Mouse (Mus musculus) embryo, embryonic 10.5 days (tissue): ENCODE measurements around the gene Rgs6.

Experiments used
- DNase-seq: peaks from one replicate; pipeline ENCODE4 v3.0.0-alpha.2; 2015; ENCODE audit warnings: low spot score

The Rgs6 gene

DNA sequence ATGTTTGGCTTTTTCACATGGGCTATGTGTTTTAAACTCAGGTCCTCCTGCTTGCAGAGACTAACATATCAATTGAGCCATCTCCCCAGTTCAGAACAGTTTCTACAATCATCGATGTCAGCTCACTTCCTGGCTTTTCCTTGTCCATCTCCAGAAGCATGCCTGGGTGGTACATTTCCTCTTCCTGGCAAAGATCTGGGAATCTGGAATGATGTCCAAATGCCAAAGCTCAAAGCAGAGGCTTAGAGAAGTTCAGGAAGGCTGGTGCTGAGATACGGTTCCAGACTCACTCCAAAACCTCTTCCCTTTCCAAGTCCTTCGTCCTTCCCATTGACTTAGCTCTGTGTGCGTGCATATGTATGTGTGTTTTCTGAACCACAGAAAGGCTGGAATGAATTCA lies 59.8 kb downstream of the Rgs6 start:
- no peak for DNase-seq

DNA sequence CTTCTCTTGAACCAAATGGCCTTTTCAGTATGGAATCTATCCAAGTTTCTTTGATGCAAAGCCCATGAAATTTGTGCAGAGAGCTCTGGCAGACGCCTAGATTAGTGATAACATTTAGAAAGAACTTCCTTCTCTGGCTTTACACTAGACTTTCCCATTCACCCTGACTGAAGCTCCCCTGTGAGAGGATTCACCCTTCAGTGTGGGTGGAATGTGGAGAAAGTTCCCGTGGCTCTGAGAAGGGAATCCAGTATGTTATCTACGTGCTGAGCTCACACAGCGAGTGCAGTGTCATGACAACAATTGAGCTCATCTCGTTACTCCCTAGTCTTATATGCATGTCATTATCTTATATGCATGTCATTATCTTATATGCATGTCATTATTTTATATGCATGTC lies 61.9 kb downstream of the Rgs6 start:
- DNase-seq = peak; percentile 1

- DNase-seq = no peak
Observed at GRCm38 (mm10) chr12:82664598-82664997, 76.5 kb downstream of the Rgs6 start.

DNA sequence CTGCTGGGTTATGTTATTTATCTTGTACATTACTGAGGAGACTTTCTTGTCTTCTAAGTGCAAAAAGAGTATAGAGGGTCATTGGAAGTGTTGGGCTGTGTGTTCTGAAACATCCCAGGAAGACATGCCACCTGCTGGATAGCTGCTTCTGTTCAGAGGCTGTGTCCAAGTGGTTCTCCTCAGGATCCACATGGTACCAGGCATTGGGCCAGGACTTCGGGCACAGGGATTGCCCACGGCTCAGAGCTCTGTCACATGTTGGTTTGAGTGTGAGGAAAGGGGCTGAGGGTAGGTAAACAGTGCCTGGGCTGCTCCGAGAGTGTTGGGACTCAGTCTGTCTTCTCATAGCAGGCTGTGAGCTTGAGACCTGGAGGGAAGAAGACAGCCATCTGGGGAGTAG lies 79.3 kb downstream of the Rgs6 start:
- no peak for DNase-seq

DNA sequence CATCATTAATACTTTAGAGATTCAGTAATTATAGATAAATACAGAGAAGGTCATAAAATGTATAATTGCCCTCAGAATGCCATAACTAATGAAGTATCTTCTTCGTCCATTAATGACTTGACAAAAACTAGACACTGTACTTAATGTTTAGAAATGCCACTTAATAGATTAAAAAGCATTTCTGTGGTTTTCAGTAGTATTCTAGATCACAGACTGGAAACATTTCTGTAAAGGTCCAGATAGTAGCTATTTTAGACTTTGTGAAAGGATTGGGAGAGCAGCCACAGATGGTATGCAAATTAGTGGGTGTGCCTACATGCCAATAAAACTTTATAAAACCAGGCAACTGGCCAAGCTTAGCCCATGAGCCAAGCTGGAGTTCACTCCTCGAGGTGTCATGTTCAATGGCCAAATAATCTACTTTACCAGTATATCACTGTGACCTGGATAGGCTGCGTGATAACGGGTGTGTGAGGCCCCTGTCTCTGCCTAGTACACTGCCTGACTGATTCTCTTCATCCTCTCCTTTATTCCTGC lies 82.2 kb downstream of the Rgs6 start:
- no peak for DNase-seq

GRCm38 (mm10) chr12:82671591-82671990 lies 83.5 kb downstream of the Rgs6 start:
- no peak for DNase-seq

DNA sequence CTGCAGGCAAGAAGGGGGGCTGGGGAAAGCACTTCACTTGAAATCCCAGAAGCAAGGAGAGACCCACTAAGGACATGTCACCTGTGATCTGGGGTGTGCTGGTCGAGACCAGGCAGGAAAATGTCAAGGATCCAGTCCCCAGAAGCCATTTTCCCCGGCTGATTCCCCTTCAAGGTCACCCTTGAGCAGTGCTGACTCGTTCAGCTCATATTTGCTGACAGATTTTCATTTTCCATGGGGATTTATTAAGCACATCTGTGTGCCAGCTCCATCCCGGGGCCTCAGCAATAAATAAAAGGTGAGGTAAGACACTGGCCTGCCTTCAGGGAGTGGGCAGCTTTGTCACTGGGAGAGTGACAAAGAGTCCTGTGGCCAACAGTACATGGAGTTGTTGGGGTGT lies 87.0 kb downstream of the Rgs6 start:
- no peak for DNase-seq

DNA sequence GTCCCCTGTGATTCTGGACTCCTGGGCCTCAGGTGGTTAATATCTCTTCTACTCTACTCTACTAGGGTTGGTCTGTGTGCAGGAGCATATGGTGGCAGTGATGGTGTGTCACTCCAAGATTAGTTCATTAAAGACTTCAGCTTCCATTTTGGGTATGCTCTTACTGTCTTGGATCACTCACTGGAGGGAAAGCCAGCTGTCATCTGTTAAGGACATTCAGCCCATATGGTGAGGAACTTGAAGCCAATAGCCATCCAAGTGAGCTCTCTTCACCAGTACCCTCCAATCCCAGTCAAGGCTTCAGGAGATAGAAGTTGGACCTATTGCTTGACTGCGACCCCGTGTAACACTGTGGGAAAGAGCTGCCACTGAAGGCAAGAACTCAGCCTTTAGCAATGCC lies 98.9 kb downstream of the Rgs6 start:
- DNase-seq = no peak

DNA sequence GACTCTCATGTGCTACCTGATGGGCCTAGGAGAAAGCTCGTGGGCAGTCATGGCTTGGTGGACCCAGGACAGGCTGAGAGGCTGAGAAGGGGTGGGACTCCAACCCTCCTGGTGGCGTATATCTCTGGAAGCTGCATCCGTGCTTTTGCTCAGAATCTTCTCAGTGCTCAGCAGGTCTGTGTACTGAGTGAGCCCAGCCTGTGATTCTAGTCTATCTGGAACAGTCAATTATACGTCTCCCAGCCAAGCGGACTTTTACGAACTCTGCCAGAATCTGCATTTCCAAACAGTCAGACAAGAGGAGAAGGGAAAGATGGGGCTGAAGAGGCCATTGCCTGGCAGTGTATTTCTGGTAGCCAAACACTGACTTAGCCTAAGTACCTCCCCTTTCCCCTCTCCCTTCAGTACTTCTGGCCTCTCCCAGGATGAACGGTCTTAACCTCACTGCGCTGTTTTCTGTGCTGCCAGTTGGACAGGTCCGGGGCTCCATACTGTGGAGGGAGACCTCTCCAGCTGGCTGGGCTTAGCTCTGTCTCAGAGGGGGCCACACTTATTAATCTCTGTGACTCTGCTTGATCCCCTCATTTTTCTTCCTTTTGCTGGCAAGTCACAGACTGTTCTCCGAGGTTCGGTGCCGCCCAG lies 110.9 kb downstream of the Rgs6 start:
- DNase-seq = no peak

DNA sequence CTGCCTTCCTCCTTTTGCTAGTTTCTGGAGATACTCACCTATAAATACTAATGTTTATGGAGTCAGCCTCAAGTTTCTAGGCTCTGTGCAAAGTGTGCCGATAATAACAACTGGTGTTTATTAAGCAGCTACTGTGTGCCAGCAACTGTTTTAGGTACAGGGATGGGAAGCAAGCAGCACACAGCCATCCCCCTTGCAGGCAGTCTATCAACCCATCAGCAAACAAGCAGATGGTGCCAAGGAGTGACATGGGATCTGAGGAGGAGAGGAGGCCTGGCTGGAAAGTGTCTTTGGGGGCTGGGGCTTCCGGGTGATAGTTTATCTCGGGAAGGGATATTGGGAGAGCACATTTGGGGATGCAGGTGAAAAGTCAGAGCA lies 111.4 kb downstream of the Rgs6 start:
- no peak for DNase-seq

- DNase-seq = no peak
Observed at GRCm38 (mm10) chr12:82700241-82700640, 112.1 kb downstream of the Rgs6 start.

DNA sequence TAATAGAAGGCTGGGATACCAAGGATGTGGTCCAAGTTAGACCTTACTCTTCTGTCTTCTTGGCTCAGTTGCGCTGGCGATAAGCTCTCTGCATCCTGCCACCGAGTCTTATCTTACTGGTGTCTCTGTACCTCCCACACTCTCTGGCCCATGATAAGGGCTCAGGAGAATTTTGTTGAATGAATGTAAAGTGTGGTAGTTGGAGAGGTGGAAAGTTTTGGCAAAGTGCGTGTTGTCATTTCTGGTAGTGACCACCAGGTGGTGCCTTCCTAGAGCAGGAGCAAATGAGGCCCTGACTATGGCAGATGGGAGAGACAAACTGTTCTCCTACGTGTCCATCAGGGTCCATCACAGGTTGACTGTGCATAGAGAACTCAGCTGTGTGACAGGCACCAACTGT lies 112.7 kb downstream of the Rgs6 start:
- peak; percentile 52 for DNase-seq

- no peak for DNase-seq
Observed at GRCm38 (mm10) chr12:82701359-82701758, 113.3 kb downstream of the Rgs6 start.

- DNase-seq = no peak
Observed at GRCm38 (mm10) chr12:82710376-82710775, 122.3 kb downstream of the Rgs6 start.

DNA sequence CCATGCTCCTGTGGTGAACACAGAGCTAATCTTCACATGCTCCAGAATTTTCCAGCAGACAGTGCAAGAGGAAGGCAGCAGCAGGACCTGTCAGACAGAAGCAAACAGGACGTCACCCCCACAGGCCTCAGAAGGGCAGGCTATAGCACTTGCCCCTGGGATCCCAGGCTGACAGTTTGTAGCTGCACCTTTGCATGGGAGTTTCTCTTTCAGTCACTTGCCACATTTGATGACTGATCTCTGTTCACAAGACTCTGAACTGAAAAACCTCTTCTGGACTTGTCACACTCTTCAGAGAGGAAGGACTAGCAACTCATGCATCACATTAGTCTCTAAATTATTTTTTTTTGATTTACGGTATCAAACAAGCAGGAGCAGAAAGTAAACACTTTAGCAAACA lies 126.2 kb downstream of the Rgs6 start:
- DNase-seq = no peak

GRCm38 (mm10) chr12:82723017-82723540 lies 135.0 kb downstream of the Rgs6 start:
- no peak for DNase-seq

- DNase-seq = no peak
Observed at GRCm38 (mm10) chr12:82726255-82726654, 138.2 kb downstream of the Rgs6 start.

GRCm38 (mm10) chr12:82731587-82731986 lies 143.5 kb downstream of the Rgs6 start:
- no peak for DNase-seq

DNA sequence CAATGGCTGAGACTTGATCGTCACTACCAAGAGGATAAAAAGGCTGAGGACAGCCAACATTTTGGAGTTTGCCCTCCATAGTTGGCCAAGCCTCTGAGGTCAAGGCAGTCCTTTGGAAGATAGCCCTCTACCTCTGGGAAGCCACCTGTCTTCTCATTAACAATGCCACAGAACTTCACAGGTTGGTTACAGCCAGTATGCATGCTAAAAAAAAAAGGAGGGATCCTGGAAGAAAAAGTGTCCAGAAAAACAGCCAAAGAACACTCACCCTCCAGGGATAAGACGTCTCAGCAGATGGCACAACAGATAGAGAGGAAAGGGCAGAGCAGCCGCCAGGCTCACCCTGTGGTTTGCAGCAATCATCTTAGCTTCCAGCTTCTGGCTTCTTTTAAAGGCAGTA lies 154.9 kb downstream of the Rgs6 start:
- DNase-seq = no peak

DNA sequence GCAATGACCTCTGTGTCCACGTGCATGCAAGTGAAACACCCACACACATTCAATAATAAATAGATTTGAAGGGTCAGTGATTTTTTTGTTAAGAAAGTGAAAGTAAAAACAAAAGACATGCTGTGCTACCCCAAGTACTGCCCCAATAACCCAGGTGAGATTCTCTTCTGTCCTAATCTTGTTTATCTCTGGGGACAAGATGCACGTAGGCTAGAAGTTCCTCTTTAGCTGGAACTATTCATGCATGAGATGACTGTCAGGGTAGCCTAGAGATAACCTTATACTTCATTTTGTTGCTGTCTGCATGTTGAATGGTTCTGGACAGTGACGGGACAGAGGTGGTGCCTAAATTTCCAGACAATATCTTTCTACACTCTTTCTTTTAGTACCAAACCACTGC lies 155.9 kb downstream of the Rgs6 start:
- DNase-seq = no peak

GRCm38 (mm10) chr12:82744826-82745225 lies 156.7 kb downstream of the Rgs6 start:
- no peak for DNase-seq

GRCm38 (mm10) chr12:82747099-82747498 lies 159.0 kb downstream of the Rgs6 start:
- no peak for DNase-seq

GRCm38 (mm10) chr12:82751846-82752245 lies 163.8 kb downstream of the Rgs6 start:
- no peak for DNase-seq

DNA sequence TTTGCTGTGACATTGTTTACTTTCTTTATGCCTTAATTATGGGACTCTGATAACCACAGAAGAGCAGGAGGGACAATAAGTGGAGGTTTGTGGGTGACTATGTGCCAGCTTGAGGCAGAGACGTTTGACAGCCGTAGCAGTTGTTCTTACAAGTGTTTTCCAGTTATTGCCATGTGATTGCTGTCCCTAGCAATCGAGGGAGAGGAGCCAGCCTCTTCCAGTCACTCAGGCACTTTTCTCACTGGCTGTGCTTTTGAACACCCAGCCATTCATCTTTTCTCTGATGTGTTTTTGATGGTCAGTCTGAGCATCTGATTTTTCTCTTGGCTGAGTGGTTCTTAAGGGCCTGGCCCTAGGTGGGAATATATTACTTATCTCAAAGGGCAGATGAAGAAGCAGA lies 166.4 kb downstream of the Rgs6 start:
- DNase-seq = no peak
